In genomic region chr10:108184763-108185162, GRCm38 (mm10) we compare ENCODE assay signal across 17 mouse cellular contexts. TPM values are rescaled to one million over a fixed set of nuclear protein-coding genes. Genes with fewer than 3 reads are reported as not detected.
DNase-seq lines count a peak whose midpoint lies in the region; ATAC-seq and TF ChIP-seq lines count a peak whose summit lies in the region.
"Had no signal": no experiment of that assay in that cellular context is flagged by ENCODE, and none has a peak within 500 bp of the region (broad histone marks: within the 10 kb centered on the region; RNA-seq: fewer than 3 reads in every experiment).

No protein-coding gene starts in this region.

- H3K36me3 ChIP-seq in forebrain, postnatal 0 days (ENCODE audit: insufficient read depth), result no peaks in the 10 kb centered on the region
- H3K36me3 ChIP-seq in forebrain, embryonic 11.5 days (ENCODE audit: control insufficient read depth, insufficient read depth, low read length), result no peaks in the 10 kb centered on the region
- no peaks in the 10 kb centered on the region for H3K36me3 ChIP-seq in neural tube, embryonic 13.5 days
- no peaks in the 10 kb centered on the region for H3K36me3 ChIP-seq in stomach, embryonic 16.5 days (ENCODE audit: control insufficient read depth, insufficient read depth, low read length)
- H3K36me3 ChIP-seq: embryonic facial prominence, embryonic 12.5 days; heart, embryonic 15.5 days; liver, embryonic 13.5 days had no signal

- peak overlapping the region; percentile 47; the same call in 1 of the 2 replicates for H3K27ac ChIP-seq in forebrain, postnatal 0 days (ENCODE audit: low read depth, low read length)
- H3K27ac ChIP-seq in forebrain, embryonic 11.5 days (ENCODE audit: low read depth, low read length), result no peak overlapping the region
- H3K27ac ChIP-seq in layer of hippocampus, adult 2 months, result peak overlapping the region; percentile 68
- H3K27ac ChIP-seq in neural tube, embryonic 13.5 days (replicated peaks), result 0 out of 2 replicates have a peak overlapping the region, but pooled peaks have one; percentile 13
- H3K27ac ChIP-seq in stomach, embryonic 16.5 days (ENCODE audit: low read length), result peak overlapping the region; percentile 66; the same call in 1 of the 2 replicates
- H3K27ac ChIP-seq: embryonic facial prominence, embryonic 12.5 days; hindbrain, embryonic 12.5 days; liver, embryonic 13.5 days had no signal

- ATAC-seq in forebrain, postnatal 0 days, result no peak
- ATAC-seq in forebrain, embryonic 11.5 days (replicated peaks; ENCODE audit: low FRiP score), result no peak
- ATAC-seq in neural tube, embryonic 13.5 days (ENCODE audit: low read depth), result no peak
- no peak for ATAC-seq in stomach, embryonic 16.5 days (ENCODE audit: insufficient read depth, low FRiP score)
- ATAC-seq: midbrain, embryonic 16.5 days had no signal

- H3K4me3 ChIP-seq in forebrain, postnatal 0 days (ENCODE audit: low read depth, low read length), result no peak overlapping the region
- no peak overlapping the region for H3K4me3 ChIP-seq in forebrain, embryonic 11.5 days (ENCODE audit: low read depth, low read length)
- H3K4me3 ChIP-seq in layer of hippocampus, adult 2 months, result no peak overlapping the region
- no peak overlapping the region for H3K4me3 ChIP-seq in neural tube, embryonic 13.5 days
- H3K4me3 ChIP-seq in stomach, embryonic 16.5 days (replicated peaks; ENCODE audit: low read length), result no peak overlapping the region
- H3K4me3 ChIP-seq: embryonic facial prominence, embryonic 12.5 days; heart, embryonic 15.5 days; hindbrain, embryonic 12.5 days; liver, embryonic 13.5 days had no signal

- TF ChIP-seq CTCF in forebrain, postnatal 0 days (IDR thresholded peaks at IDR 0.05; ENCODE audit: low read depth), result no peak
- TF ChIP-seq CTCF in layer of hippocampus, adult 2 months (conservative IDR thresholded peaks at IDR 0.05), result no peak

- no peaks in the 10 kb centered on the region for H3K4me1 ChIP-seq in forebrain, postnatal 0 days (ENCODE audit: insufficient read depth)
- H3K4me1 ChIP-seq in forebrain, embryonic 11.5 days (replicated peaks; ENCODE audit: control insufficient read depth, insufficient read depth, low read length), result no peaks in the 10 kb centered on the region
- H3K4me1 ChIP-seq in neural tube, embryonic 13.5 days (replicated peaks), result peaks cover 19% of the 10 kb centered on the region
- H3K4me1 ChIP-seq in stomach, embryonic 16.5 days (ENCODE audit: control insufficient read depth, insufficient read depth, low read length), result peaks cover 10% of the 10 kb centered on the region; the same call in 1 of the 2 replicates
- H3K4me1 ChIP-seq: embryonic facial prominence, embryonic 12.5 days had no signal

- DNase-seq in forebrain, postnatal 0 days, result peak; percentile 11
- no peak for DNase-seq in forebrain, embryonic 11.5 days (ENCODE audit: low spot score)
- DNase-seq in layer of hippocampus, adult 2 months (ENCODE audit: low spot score in 2 of 2), result peak in 1 of 2 experiments; percentile 39
- no peak for DNase-seq in layer of hippocampus, adult 11-12 months (ENCODE audit: low spot score)
- DNase-seq in neural tube, embryonic 10.5 days (ENCODE audit: extremely low spot score, low spot score), result no peak
- no peak for DNase-seq in left cerebral cortex, postnatal 36 days (ENCODE audit: low spot score in 2 of 2)
- DNase-seq: B cell, adult 2 months; cerebellum, postnatal 25 days; kidney, postnatal 25 days; layer of hippocampus, postnatal 36 days; liver, embryonic 13.5 days had no signal

- no peak overlapping the region for H3K9ac ChIP-seq in forebrain, postnatal 0 days
- H3K9ac ChIP-seq in forebrain, embryonic 11.5 days (ENCODE audit: low read length), result no peak overlapping the region
- no peak overlapping the region for H3K9ac ChIP-seq in neural tube, embryonic 13.5 days
- H3K9ac ChIP-seq in stomach, embryonic 16.5 days (ENCODE audit: low read length), result no peak overlapping the region
- H3K9ac ChIP-seq: embryonic facial prominence, embryonic 12.5 days; heart, embryonic 15.5 days; hindbrain, embryonic 12.5 days; liver, embryonic 13.5 days had no signal

- no peaks in the 10 kb centered on the region for H3K27me3 ChIP-seq in forebrain, postnatal 0 days (ENCODE audit: insufficient read depth, low read length)
- H3K27me3 ChIP-seq in forebrain, embryonic 11.5 days (ENCODE audit: control insufficient read depth, insufficient read depth, low read length), result no peaks in the 10 kb centered on the region
- H3K27me3 ChIP-seq in neural tube, embryonic 13.5 days, result no peaks in the 10 kb centered on the region
- H3K27me3 ChIP-seq in stomach, embryonic 16.5 days (ENCODE audit: control insufficient read depth, insufficient read depth, low read length), result no peaks in the 10 kb centered on the region
- H3K27me3 ChIP-seq: embryonic facial prominence, embryonic 12.5 days; heart, embryonic 15.5 days; hindbrain, embryonic 12.5 days; liver, embryonic 13.5 days had no signal

- intact Hi-C loops in left cerebral cortex, postnatal 36 days (cut with DNase I), result no loop called here

- H3K9me3 ChIP-seq in forebrain, postnatal 0 days (ENCODE audit: low read length), result no peaks in the 10 kb centered on the region
- no peaks in the 10 kb centered on the region for H3K9me3 ChIP-seq in forebrain, embryonic 11.5 days (ENCODE audit: control insufficient read depth, low read length)
- H3K9me3 ChIP-seq in neural tube, embryonic 13.5 days, result no peaks in the 10 kb centered on the region
- H3K9me3 ChIP-seq in stomach, embryonic 16.5 days (replicated peaks; ENCODE audit: control insufficient read depth, low read length), result no peaks in the 10 kb centered on the region
- H3K9me3 ChIP-seq: embryonic facial prominence, embryonic 12.5 days; heart, embryonic 15.5 days; hindbrain, embryonic 12.5 days; liver, embryonic 13.5 days had no signal

- WGBS in forebrain, postnatal 0 days, result 56% methylated on average over 8 of the region's 8 CpGs
- 86% methylated on average over 8 of the region's 8 CpGs for WGBS in forebrain, embryonic 11.5 days
- 74% methylated on average over 8 of the region's 8 CpGs for WGBS in neural tube, embryonic 13.5 days
- 56% methylated on average over 8 of the region's 8 CpGs for WGBS in stomach, embryonic 16.5 days

- H3K4me2 ChIP-seq in forebrain, postnatal 0 days (ENCODE audit: low read depth), result no peak overlapping the region
- no peak overlapping the region for H3K4me2 ChIP-seq in forebrain, embryonic 11.5 days (ENCODE audit: low read depth, low read length, severe bottlenecking)
- no peak overlapping the region for H3K4me2 ChIP-seq in neural tube, embryonic 13.5 days
- H3K4me2 ChIP-seq in stomach, embryonic 16.5 days (ENCODE audit: low read depth, low read length), result no peak overlapping the region
- H3K4me2 ChIP-seq: embryonic facial prominence, embryonic 12.5 days; heart, embryonic 15.5 days; hindbrain, embryonic 12.5 days; liver, embryonic 13.5 days had no signal

RNA-seq across cellular contexts. Expression of gene Ppp1r12a, which starts 22.8 kb away (rescaled TPM):
- 71.3 and 92.3 TPM in 2 replicates for total RNA-seq in forebrain, postnatal 0 days (2014; rRNA removed)
- 33.0 and 51.6 TPM in 2 replicates for polyA plus RNA-seq in forebrain, postnatal 0 days (2015; fragmentation: Nextera tagmentation; extraction: Ambion mirVana)
- 76.2 and 80.7 TPM in 2 replicates for polyA plus RNA-seq in forebrain, embryonic 11.5 days (2014; fragmentation: Nextera tagmentation; extraction: Ambion mirVana)
- 100 to 1,000 TPM; 128 to 133 TPM for total RNA-seq in layer of hippocampus, adult 2 months (2021)
- polyA plus RNA-seq in neural tube, embryonic 13.5 days (2015; fragmentation: Nextera tagmentation; extraction: Ambion mirVana), result 75.5 and 78.9 TPM in 2 replicates
- 104 and 117 TPM in 2 replicates for polyA plus RNA-seq in stomach, embryonic 16.5 days (2015; fragmentation: Nextera tagmentation; extraction: Ambion mirVana)
- total RNA-seq in left cerebral cortex, postnatal 36 days (2021), result 100 to 1,000 TPM; 124 to 162 TPM
